17 mouse cellular contexts compared by ENCODE assay signal in genomic region chr5:14691995-14692394, GRCm38 (mm10).
A peak's percentile ranks its signal among the peaks of the same experiment; 100 is the strongest.
DNase-seq lines count a peak whose midpoint lies in the region; ATAC-seq and TF ChIP-seq lines count a peak whose summit lies in the region.
"Had no signal": no experiment of that assay in that cellular context is flagged by ENCODE, and none has a peak within 500 bp of the region (broad histone marks: within the 10 kb centered on the region; RNA-seq: fewer than 3 reads in every experiment).

No protein-coding gene starts in this region.

- H3K4me2 ChIP-seq in forebrain, embryonic 12.5 days = no peak overlapping the region
- no peak overlapping the region for H3K4me2 ChIP-seq in forebrain, embryonic 13.5 days
- no peak overlapping the region for H3K4me2 ChIP-seq in forebrain, embryonic 15.5 days (replicated peaks)
- no peak overlapping the region for H3K4me2 ChIP-seq in stomach, postnatal 0 days (replicated peaks; ENCODE audit: low read depth)
- H3K4me2 ChIP-seq: embryonic facial prominence, embryonic 12.5 days had no signal

- 24% methylated on average over 2 of the region's 2 CpGs for WGBS in forebrain, embryonic 12.5 days
- 52% methylated on average over 2 of the region's 2 CpGs for WGBS in forebrain, embryonic 10.5 days
- WGBS in forebrain, embryonic 13.5 days = 22% methylated on average over 2 of the region's 2 CpGs
- WGBS in forebrain, embryonic 15.5 days = 15% methylated on average over 2 of the region's 2 CpGs
- WGBS in stomach, postnatal 0 days = 71% methylated on average over 2 of the region's 2 CpGs

- H3K27ac ChIP-seq in forebrain, embryonic 12.5 days = no peak overlapping the region
- H3K27ac ChIP-seq in forebrain, embryonic 10.5 days = no peak overlapping the region
- H3K27ac ChIP-seq in forebrain, embryonic 13.5 days = no peak overlapping the region
- H3K27ac ChIP-seq in forebrain, embryonic 15.5 days (replicated peaks) = no peak overlapping the region
- no peak overlapping the region for H3K27ac ChIP-seq in stomach, postnatal 0 days (replicated peaks)
- H3K27ac ChIP-seq: embryonic facial prominence, embryonic 10.5 days; embryonic facial prominence, embryonic 12.5 days had no signal

- no peak overlapping the region for H3K9ac ChIP-seq in forebrain, embryonic 12.5 days
- H3K9ac ChIP-seq in forebrain, embryonic 13.5 days = no peak overlapping the region
- H3K9ac ChIP-seq in forebrain, embryonic 15.5 days (replicated peaks) = no peak overlapping the region
- H3K9ac ChIP-seq in stomach, postnatal 0 days (ENCODE audit: low read length) = no peak overlapping the region
- H3K9ac ChIP-seq: embryonic facial prominence, embryonic 12.5 days had no signal

- no peaks in the 10 kb centered on the region for H3K27me3 ChIP-seq in forebrain, embryonic 12.5 days
- H3K27me3 ChIP-seq in forebrain, embryonic 10.5 days (ENCODE audit: poor library complexity, severe bottlenecking) = no peaks in the 10 kb centered on the region
- no peaks in the 10 kb centered on the region for H3K27me3 ChIP-seq in forebrain, embryonic 13.5 days
- H3K27me3 ChIP-seq in forebrain, embryonic 15.5 days = no peaks in the 10 kb centered on the region
- H3K27me3 ChIP-seq in stomach, postnatal 0 days (ENCODE audit: control insufficient read depth, insufficient read depth, low read length) = no peaks in the 10 kb centered on the region
- H3K27me3 ChIP-seq: embryonic facial prominence, embryonic 12.5 days had no signal

- no peak overlapping the region for H3K4me3 ChIP-seq in forebrain, embryonic 12.5 days (replicated peaks)
- no peak overlapping the region for H3K4me3 ChIP-seq in forebrain, embryonic 10.5 days
- H3K4me3 ChIP-seq in forebrain, embryonic 13.5 days = no peak overlapping the region
- no peak overlapping the region for H3K4me3 ChIP-seq in forebrain, embryonic 15.5 days
- H3K4me3 ChIP-seq in stomach, postnatal 0 days (ENCODE audit: low read depth, low read length) = no peak overlapping the region
- H3K4me3 ChIP-seq: embryonic facial prominence, embryonic 10.5 days; embryonic facial prominence, embryonic 12.5 days had no signal

- no peaks in the 10 kb centered on the region for H3K4me1 ChIP-seq in forebrain, embryonic 12.5 days
- no peaks in the 10 kb centered on the region; the same call in 1 of the 2 replicates for H3K4me1 ChIP-seq in forebrain, embryonic 10.5 days
- H3K4me1 ChIP-seq in forebrain, embryonic 13.5 days = peaks cover 4% of the 10 kb centered on the region; the same call in 1 of the 2 replicates
- H3K4me1 ChIP-seq in forebrain, embryonic 15.5 days = no peaks in the 10 kb centered on the region
- no peaks in the 10 kb centered on the region for H3K4me1 ChIP-seq in stomach, postnatal 0 days (replicated peaks; ENCODE audit: control insufficient read depth, insufficient read depth)
- H3K4me1 ChIP-seq: embryonic facial prominence, embryonic 10.5 days; embryonic facial prominence, embryonic 12.5 days had no signal

- ATAC-seq in forebrain, embryonic 12.5 days (ENCODE audit: low FRiP score) = peak; percentile 73; the same call in 1 of the 2 replicates
- ATAC-seq in forebrain, embryonic 13.5 days = peak; percentile 71
- ATAC-seq in forebrain, embryonic 15.5 days (replicated peaks) = peak; percentile 57; the same call in 1 of the 2 replicates
- ATAC-seq in stomach, postnatal 0 days (ENCODE audit: low FRiP score, low TSS enrichment) = no peak

- no peak for DNase-seq in forebrain, embryonic 10.5 days (ENCODE audit: extremely low spot score, low spot score)
- no peak for DNase-seq in gastrocnemius, postnatal 4 days (ENCODE audit: low spot score in 2 of 2)
- DNase-seq in stomach, postnatal 0 days (ENCODE audit: low spot score) = no peak
- no peak for DNase-seq in retina, embryonic 14.5 days (ENCODE audit: low spot score)
- DNase-seq: adrenal gland, adult 2 months; adrenal gland, postnatal 10 days; adrenal gland, postnatal 25 days; cerebellum, adult 11-12 months; cerebellum, adult 2 months; cerebellum, adult 9-10 months; cerebellum, postnatal 10 days; cerebellum, postnatal 25 days had no signal

- TF ChIP-seq CTCF in stomach, postnatal 0 days (IDR thresholded peaks at IDR 0.05; ENCODE audit: low read depth) = no peak

- no peaks in the 10 kb centered on the region for H3K36me3 ChIP-seq in forebrain, embryonic 12.5 days (replicated peaks)
- H3K36me3 ChIP-seq in forebrain, embryonic 10.5 days (replicated peaks) = no peaks in the 10 kb centered on the region
- H3K36me3 ChIP-seq in forebrain, embryonic 13.5 days (ENCODE audit: poor library complexity, severe bottlenecking) = no peaks in the 10 kb centered on the region
- H3K36me3 ChIP-seq in forebrain, embryonic 15.5 days = no peaks in the 10 kb centered on the region
- no peaks in the 10 kb centered on the region for H3K36me3 ChIP-seq in stomach, postnatal 0 days (ENCODE audit: control insufficient read depth, insufficient read depth, low read length)
- H3K36me3 ChIP-seq: embryonic facial prominence, embryonic 10.5 days; embryonic facial prominence, embryonic 12.5 days had no signal

- TF ChIP-seq EP300 in stomach, postnatal 0 days (optimal IDR thresholded peaks at IDR 0.05) = no peak

- no peaks in the 10 kb centered on the region for H3K9me3 ChIP-seq in forebrain, embryonic 12.5 days
- no peaks in the 10 kb centered on the region for H3K9me3 ChIP-seq in forebrain, embryonic 10.5 days
- H3K9me3 ChIP-seq in forebrain, embryonic 13.5 days (replicated peaks) = no peaks in the 10 kb centered on the region
- H3K9me3 ChIP-seq in forebrain, embryonic 15.5 days = no peaks in the 10 kb centered on the region
- no peaks in the 10 kb centered on the region for H3K9me3 ChIP-seq in stomach, postnatal 0 days (ENCODE audit: control insufficient read depth, low read length)
- H3K9me3 ChIP-seq: embryonic facial prominence, embryonic 10.5 days; embryonic facial prominence, embryonic 12.5 days had no signal
